Mouse (Mus musculus): ENCODE data around the gene Slc29a1.

DNA sequence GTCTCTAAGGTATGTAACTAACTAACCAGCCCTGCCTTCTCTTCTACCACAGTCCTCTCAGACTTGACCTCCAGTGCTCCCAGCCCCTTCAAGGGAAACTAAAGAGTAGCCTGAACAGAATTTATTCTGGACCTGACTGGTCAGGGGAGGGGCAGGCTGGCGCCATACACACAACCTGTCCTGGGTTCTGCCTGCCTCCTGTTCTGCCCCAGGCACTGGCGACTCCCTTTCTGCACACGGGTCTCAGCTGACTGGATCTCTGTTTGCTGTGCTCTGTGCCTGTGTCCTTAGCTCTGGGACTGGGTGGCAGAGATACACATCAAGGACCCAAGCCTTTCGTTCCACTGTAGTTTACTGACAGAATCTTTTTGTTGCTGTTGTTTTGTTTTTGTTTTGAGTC is 19.9 kb downstream of the Slc29a1 start:
- no peak for TF ChIP-seq POLR2A (IDR thresholded peaks at IDR 0.05; ENCODE audit: borderline replicate concordance, insufficient read depth, low read length)
- no peak for TF ChIP-seq CTCF (IDR thresholded peaks at IDR 0.05; ENCODE audit: borderline replicate concordance, insufficient read depth, low read depth, low read length)
